In the genomic region with DNA sequence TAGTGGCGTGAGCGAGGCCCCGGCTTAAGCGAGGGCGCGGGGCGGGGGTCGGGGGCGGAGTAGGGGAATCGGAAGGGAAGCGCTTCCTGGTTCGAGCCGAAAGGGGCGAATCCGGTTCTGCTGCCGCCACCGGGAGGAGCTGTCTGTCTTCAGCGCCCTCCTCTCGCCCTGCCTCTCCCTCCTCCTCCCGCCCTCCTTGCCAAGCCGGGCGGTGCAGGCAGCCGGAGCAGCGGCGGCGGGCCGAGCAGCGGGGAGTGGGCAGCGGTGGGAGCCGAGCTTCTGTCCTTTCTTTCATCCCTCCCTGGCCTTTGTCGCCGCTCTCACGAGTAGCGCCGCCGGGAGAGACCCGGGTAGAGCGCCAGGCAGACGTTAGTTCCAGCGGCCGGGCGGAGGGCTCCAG, we compare ENCODE assay signal across 9 mouse cellular contexts. TPM values are rescaled to one million over a fixed set of nuclear protein-coding genes. Genes with fewer than 3 reads are reported as not detected.
DNase-seq lines count a peak whose midpoint lies in the region; ATAC-seq and TF ChIP-seq lines count a peak whose summit lies in the region.
"Had no signal": no experiment of that assay in that cellular context is flagged by ENCODE, and none has a peak within 500 bp of the region (broad histone marks: within the 10 kb centered on the region; RNA-seq: fewer than 3 reads in every experiment).

No protein-coding gene starts in this region.

- no peak for TF ChIP-seq CTCF in E14TG2a.4 (conservative IDR thresholded peaks at IDR 0.05; ENCODE audit: low read length)
- TF ChIP-seq CTCF in heart, postnatal 0 days (IDR thresholded peaks at IDR 0.05; ENCODE audit: low read depth): peak; percentile 4; the same call in 1 of the 2 replicates

- DNase-seq in WW6 (ENCODE audit: low read depth, low spot score): peak; percentile 47
- DNase-seq in heart, postnatal 0 days (ENCODE audit: low spot score): no peak
- peak; percentile 81 to 82 for DNase-seq in layer of hippocampus, postnatal 36 days
- DNase-seq in thymus, postnatal 10 days (ENCODE audit: low spot score in 2 of 2): peak; percentile 57 to 62

- H3K4me1 ChIP-seq in E14TG2a.4 (replicated peaks; ENCODE audit: low read depth, low read length): peaks cover 82% of the 10 kb centered on the region
- H3K4me1 ChIP-seq in embryonic facial prominence, embryonic 12.5 days: peaks cover 27% of the 10 kb centered on the region
- H3K4me1 ChIP-seq in heart, postnatal 0 days (ENCODE audit: control insufficient read depth, insufficient read depth): 0 out of 2 replicates have a peak, but pooled peaks cover 8% of the 10 kb centered on the region
- H3K4me1 ChIP-seq in midbrain, embryonic 15.5 days: peaks cover 75% of the 10 kb centered on the region

- H3K27me3 ChIP-seq in E14TG2a.4 (ENCODE audit: insufficient read depth, low read length): peaks cover 45% of the 10 kb centered on the region
- H3K27me3 ChIP-seq in embryonic facial prominence, embryonic 12.5 days: peaks cover 66% of the 10 kb centered on the region
- peaks cover 69% of the 10 kb centered on the region for H3K27me3 ChIP-seq in heart, postnatal 0 days (ENCODE audit: control insufficient read depth, insufficient read depth, low read length)
- no peaks in the 10 kb centered on the region for H3K27me3 ChIP-seq in midbrain, embryonic 15.5 days (replicated peaks)

- peak overlapping the region; percentile 54 for H3K9ac ChIP-seq in embryonic facial prominence, embryonic 12.5 days
- no peak overlapping the region for H3K9ac ChIP-seq in heart, postnatal 0 days (replicated peaks; ENCODE audit: low read depth, low read length)
- peak overlapping the region; percentile 89 for H3K9ac ChIP-seq in midbrain, embryonic 15.5 days

- H3K4me3 ChIP-seq in E14TG2a.4 (replicated peaks; ENCODE audit: low read length): peak overlapping the region; percentile 87
- H3K4me3 ChIP-seq in embryonic facial prominence, embryonic 12.5 days: peak overlapping the region; percentile 58
- peak overlapping the region; percentile 54 for H3K4me3 ChIP-seq in heart, postnatal 0 days (ENCODE audit: low read depth, low read length)
- peak overlapping the region; percentile 85 for H3K4me3 ChIP-seq in midbrain, embryonic 15.5 days
- H3K4me3 ChIP-seq: erythroblast, embryonic 14.5 days had no signal

- no peak for TF ChIP-seq EP300 in heart, postnatal 0 days (IDR thresholded peaks at IDR 0.05; ENCODE audit: low read depth)

- 0 out of 2 replicates have a peak, but pooled peaks have one; percentile 11 for ATAC-seq in embryonic facial prominence, embryonic 12.5 days (ENCODE audit: insufficient number of reproducible peaks, insufficient read depth, low FRiP score, low TSS enrichment)
- ATAC-seq in heart, postnatal 0 days (ENCODE audit: insufficient read depth, low read depth): peak; percentile 42; the same call in 1 of the 2 replicates
- ATAC-seq in midbrain, embryonic 15.5 days (replicated peaks): peak; percentile 67
- no peak for ATAC-seq in megakaryocyte progenitor cell, adult 5-6 weeks (replicated peaks; ENCODE audit: poor library complexity)

- H3K36me3 ChIP-seq in E14TG2a.4 (ENCODE audit: insufficient read depth, low read length): peaks cover 6% of the 10 kb centered on the region; the same call in 1 of the 2 replicates
- no peaks in the 10 kb centered on the region for H3K36me3 ChIP-seq in embryonic facial prominence, embryonic 12.5 days
- H3K36me3 ChIP-seq in heart, postnatal 0 days (replicated peaks; ENCODE audit: control insufficient read depth, insufficient read depth, low read length): no peaks in the 10 kb centered on the region
- H3K36me3 ChIP-seq in midbrain, embryonic 15.5 days (replicated peaks): no peaks in the 10 kb centered on the region

- peak overlapping the region; percentile 92 for H3K4me2 ChIP-seq in embryonic facial prominence, embryonic 12.5 days (replicated peaks)
- H3K4me2 ChIP-seq in heart, postnatal 0 days (ENCODE audit: low read depth, low read length): peak overlapping the region; percentile 69
- H3K4me2 ChIP-seq in midbrain, embryonic 15.5 days: peak overlapping the region; percentile 88

- under 1% methylated on average over 28 of the region's 42 CpGs for WGBS in embryonic facial prominence, embryonic 12.5 days
- WGBS in heart, postnatal 0 days: under 1% methylated on average over 41 of the region's 42 CpGs
- under 1% methylated on average over 41 of the region's 42 CpGs for WGBS in midbrain, embryonic 15.5 days

- H3K27ac ChIP-seq in embryonic facial prominence, embryonic 12.5 days: peak overlapping the region; percentile 69
- H3K27ac ChIP-seq in heart, postnatal 0 days (ENCODE audit: low read depth): no peak overlapping the region
- peak overlapping the region; percentile 98 for H3K27ac ChIP-seq in midbrain, embryonic 15.5 days

- H3K9me3 ChIP-seq in E14TG2a.4 (ENCODE audit: low read length): no peaks in the 10 kb centered on the region
- no peaks in the 10 kb centered on the region for H3K9me3 ChIP-seq in embryonic facial prominence, embryonic 12.5 days
- no peaks in the 10 kb centered on the region for H3K9me3 ChIP-seq in heart, postnatal 0 days (replicated peaks; ENCODE audit: control insufficient read depth, low read length)
- no peaks in the 10 kb centered on the region for H3K9me3 ChIP-seq in midbrain, embryonic 15.5 days

RNA-seq across cellular contexts. Expression of a gene that starts 3.9 kb away (rescaled TPM):
- 49.5 and 61.2 TPM in 2 replicates for polyA plus RNA-seq in embryonic facial prominence, embryonic 12.5 days (2016; fragmentation: Nextera tagmentation; extraction: Ambion mirVana)
- total RNA-seq in heart, postnatal 0 days (2014; rRNA removed; ENCODE audit: low replicate concordance): 5.2 and 5.5 TPM in 2 replicates
- polyA plus RNA-seq in heart, postnatal 0 days (2015; fragmentation: Nextera tagmentation; extraction: Ambion mirVana): 1.9 and 2.0 TPM in 2 replicates
- 100 to 1,000 TPM; 239 to 241 TPM for total RNA-seq in layer of hippocampus, postnatal 36 days (2021)
- polyA plus RNA-seq in midbrain, embryonic 15.5 days (2015; fragmentation: Nextera tagmentation; extraction: Ambion mirVana): 945 and 977 TPM in 2 replicates
- not detected in 2 replicates for total RNA-seq in megakaryocyte progenitor cell, adult 5-6 weeks (2015)
- total RNA-seq in megakaryocyte progenitor cell, adult 5-6 weeks (2017): not detected in 2 replicates
- polyA plus RNA-seq: erythroblast, embryonic 14.5 days had no signal

Comparison
In these comparisons a context has a peak if more than half of its experiments do, and no peak if none do; other contexts are left out.
1. RNA of a gene that starts 3.9 kb away (total RNA-seq): 239 to 241 TPM in layer of hippocampus, postnatal 36 days; 5.2 to 5.5 TPM in heart, postnatal 0 days and not detected in megakaryocyte progenitor cell, adult 5-6 weeks; every median in the first group is over 10 times any median in the second.
2. Peak in every context shown above with its lines, with median percentiles within 50 percentile points of each other: H3K4me3 ChIP-seq and H3K4me2 ChIP-seq.